Mouse (Mus musculus): ENCODE measurements around the gene Adcy9. TPM values are rescaled to one million over a fixed set of nuclear protein-coding genes. Genes with fewer than 3 reads are reported as not detected.
"Not testable (repeated sequence)": the region's sequence is repeated elsewhere in the genome, so short reads cannot be mapped to it uniquely, and the experiment has no call there.

Gene Adcy9
- total RNA-seq, 2 experiments from 2014 or later, result 67.3 to 74.0 TPM

DNA sequence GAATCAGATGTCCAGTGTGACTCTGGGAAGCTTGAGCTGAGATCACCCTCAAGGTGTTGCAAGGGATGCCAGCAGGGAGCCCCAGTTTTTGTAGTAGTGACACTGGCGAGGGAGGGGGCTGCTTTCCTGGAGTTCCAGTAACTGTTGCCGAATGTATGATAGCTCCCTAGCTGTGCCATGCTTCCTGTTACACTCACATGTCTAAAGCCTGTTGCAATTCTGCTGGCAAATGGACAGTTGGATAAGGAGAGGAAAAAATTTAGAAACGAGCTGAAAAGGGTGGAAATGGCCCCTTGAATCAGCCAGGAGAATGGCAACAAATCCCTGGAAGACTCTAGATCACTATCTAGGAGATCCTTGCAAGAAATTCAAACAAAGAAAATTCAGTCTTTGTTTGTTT, 140.7 kb downstream of the Adcy9 start:
- DNase-seq (ENCODE audit: low spot score in 2 of 2), result no peak

DNA sequence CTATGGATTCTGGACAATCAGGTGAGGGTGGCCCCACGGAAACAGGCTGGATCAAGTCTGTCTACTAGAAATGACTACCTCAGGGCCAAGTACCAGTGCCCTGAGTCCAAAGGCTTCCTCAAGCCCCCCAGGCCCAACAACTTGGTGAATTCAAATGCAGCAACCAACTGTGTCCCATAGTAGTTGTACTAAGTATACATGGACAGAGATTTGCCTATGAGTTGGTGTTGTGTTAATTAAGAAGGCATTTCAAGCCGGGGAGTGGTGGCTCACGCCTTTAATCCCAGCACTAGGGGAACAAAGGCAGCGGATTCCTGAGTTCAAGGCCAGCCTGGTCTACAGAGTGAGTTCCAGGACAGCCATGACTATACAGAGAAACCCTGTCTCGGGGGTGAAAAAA, 143.7 kb downstream of the Adcy9 start:
- DNase-seq (ENCODE audit: low spot score in 2 of 2), result no peak

DNA sequence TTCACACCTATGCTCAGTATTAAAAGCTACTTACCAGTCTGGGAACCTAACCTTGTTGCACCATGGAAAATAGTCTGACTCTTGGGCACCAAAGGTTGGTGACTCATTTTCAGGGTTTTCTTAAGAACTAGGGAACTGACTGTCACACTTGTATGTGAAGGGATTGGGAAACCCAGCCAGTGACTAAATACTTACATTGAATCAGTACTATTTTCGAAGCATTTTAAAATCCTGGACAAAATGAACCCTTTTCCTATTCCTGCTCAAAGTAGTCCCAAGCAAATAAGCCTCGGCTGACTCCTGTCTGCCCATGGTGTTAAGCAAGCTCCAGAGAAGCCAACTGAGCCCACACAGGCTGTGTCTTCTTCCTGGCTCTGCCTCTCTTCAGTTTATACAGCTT, 144.1 kb downstream of the Adcy9 start:
- no peak for DNase-seq (ENCODE audit: low spot score in 2 of 2)

DNA sequence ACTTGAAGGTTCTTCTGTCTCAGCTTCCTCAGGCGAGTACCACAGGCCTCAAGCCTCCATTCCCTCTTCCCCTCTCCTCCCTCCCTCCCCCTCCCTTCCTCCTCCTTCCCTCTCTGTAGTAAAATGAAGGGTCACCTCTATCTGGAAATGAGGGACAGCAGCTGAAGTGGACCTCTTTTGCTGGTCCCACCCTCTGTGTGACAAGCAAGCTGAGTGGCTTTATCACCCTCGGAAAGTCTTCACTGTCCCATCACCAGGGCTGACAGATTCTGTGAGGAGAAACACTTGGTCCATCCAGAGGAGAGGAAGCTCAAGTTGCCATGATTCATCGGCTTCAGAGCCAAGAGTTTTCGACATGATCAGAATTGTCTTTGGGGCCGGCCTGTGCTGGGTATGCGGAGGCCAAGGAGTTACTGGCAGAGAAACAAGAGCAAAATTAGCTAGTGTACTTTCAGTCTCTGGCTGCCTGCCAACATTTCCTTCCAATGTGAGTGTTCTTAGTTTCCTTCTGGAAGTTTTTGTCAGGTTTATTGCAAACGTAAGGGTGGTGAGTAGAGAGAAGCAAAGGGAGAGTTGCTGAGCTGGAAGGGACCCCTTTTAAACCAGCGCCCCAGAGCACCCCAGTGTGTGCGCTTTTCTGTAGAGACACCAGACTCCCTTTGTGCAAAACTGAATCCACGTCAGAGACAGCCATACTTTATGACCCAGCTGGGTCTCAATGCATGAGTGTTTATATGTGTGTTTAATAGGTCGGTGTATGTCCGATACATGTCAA, 146.4 kb downstream of the Adcy9 start:
- DNase-seq (ENCODE audit: low spot score in 2 of 2), result peak; percentile 76 to 84

DNA sequence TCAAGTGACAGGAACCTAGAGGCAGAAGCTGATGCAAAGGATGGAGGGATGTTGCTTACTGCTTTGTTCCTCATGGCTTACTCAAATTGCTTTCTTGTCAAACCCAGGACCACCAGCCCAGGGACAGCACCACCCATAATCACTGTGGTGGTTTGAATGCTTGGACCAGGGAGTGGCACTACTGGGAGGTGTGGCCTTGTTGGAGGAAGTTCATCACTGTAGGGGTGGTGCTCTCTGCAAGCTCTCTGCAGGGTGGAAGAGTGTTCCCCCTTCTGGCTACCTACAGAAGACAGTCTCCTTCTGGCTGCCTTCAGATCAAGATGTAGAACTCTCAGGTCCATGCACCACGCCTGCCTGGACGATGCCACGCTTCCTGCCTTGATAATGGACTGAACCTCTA, 148.0 kb downstream of the Adcy9 start:
- no peak for DNase-seq (ENCODE audit: low spot score in 2 of 2)

DNA sequence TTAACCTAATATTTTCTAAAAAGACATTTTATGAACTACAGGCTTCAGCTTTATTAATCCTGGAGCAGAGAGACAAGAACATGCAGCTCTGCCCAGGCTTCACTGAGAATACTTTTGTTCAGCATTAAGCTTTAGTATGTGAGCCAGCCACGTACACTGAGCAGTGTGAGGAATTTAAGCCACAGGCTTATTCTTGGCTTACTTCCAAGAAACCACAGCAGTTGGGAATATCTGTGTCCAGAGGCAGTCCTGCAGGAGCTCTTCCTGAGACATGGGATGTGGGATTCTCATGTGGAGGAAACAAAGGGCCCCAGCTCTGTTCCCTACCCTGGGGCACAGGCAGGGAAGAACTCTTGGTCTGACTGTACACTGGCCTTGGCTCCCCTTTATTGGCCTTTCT, 149.4 kb downstream of the Adcy9 start:
- no peak for DNase-seq (ENCODE audit: low spot score in 2 of 2)

DNA sequence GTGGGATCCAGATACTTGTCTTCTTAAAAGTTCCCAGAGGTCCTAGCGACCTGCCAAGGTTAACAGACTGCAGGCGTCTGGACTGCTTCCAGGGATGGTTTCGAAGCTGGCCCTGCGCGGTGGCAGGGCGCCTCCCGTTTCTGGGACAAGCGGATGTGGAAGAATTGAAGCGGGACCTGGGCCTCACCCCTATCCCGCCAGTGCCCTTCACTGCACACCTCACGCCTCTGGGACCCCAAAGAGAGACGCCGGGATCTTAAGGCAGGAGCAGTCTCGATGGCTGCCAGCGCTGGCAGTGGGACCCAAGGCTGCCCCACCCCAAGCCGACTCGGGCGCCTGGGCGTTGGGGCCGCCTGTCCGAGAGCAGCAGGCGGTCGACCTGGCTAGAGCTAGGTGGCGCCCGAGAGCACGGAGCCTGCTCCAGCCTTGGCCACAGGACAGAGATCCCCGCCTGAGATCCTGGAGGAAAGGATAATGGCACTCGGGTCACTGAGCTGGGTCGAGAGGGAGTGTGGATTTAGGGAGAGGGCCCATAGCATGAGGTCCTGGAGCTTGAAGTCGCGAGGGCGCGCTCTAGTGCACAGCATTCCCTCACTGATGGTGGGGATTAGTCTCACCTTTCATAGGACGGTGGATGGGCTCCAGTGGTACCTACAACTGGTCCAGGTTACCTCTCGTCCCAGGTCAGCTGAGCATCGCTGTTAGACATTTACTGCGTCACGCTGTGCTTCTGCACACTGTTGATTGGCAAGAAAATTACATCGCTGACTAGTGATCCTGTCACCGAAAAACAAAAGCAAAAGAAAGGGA, 152.2 kb downstream of the Adcy9 start:
- DNase-seq (ENCODE audit: low spot score in 2 of 2), result peak; percentile 73 to 74

DNA sequence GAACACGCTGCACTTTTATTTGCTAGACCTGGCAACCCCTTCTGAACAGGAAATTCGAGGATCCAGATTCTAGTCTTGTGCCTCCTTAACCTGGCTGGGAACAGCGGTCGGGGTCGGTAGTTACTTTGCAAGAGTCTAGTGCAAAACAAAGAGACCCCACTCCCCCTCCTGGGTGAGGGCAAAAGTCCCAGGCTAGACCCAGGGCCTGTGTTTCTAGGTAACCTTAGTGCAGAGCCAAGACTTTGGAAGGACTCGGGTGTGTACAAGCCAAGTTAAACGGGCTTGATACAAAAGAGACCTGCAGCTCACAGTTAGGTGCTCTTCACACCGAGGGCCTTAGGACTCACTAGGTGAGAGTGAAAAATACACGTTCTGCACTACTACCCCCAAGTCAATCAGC, 152.8 kb downstream of the Adcy9 start:
- DNase-seq (ENCODE audit: low spot score in 2 of 2), result no peak

DNA sequence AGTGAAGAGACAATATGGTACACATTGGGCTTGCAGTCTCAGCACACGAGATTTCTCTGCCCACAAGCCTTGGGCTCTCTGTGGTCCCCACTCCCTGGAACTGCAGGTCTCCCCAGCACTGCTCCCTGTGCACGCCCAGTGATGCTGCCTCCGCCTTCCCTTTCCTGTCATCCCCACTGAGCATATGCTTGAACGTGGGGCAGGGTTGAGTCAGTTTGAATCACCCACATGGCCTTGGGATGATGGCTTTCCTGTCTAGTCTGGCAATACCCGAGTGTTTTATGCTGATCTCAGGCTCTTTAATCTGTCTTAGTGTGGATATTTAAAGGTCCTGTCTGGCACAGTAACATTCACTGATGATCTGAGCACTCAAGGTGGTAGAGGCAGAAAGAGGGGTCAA, 154.9 kb downstream of the Adcy9 start:
- DNase-seq (ENCODE audit: low spot score in 2 of 2), result no peak

DNA sequence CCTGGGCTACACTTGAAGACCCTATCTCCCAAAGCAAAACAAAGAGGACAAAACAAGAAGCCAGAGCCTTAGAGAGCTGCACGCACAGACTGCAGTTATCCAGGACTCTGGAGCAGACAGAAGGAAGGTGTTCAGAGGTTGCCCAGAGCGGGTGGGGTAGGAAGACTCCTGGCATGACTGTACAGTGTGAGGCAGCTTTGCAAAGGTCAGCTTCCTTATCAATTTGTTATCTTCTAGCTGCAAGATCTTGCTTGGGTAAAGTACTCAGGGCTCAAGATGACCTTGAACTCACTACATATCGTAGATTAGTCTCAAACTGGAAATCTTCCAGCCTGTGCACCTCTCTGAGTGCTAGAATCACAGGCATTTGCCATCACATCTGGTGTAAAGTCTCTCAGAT, 156.8 kb downstream of the Adcy9 start:
- no peak for DNase-seq (ENCODE audit: low spot score in 2 of 2)

DNA sequence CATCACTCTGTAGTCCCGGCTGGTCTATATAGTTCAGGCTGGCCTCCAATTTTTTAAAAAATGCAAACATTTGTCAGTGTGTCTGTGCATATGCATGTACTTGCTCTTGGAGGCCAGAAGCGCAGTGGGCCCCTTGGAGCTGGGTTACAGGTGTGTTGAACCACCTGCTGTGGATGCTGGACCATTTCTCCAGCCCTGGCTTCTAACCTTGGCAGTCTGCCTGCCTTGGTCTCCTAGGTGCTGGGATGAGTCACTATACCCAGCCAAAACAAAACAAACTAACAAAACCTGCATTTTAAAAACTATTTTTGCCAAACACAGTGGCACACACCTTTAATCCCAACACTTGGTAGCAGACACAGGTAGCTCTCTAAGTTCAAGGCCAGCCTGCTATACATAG, 162.8 kb downstream of the Adcy9 start:
- DNase-seq (ENCODE audit: low spot score in 2 of 2), result no peak

DNA sequence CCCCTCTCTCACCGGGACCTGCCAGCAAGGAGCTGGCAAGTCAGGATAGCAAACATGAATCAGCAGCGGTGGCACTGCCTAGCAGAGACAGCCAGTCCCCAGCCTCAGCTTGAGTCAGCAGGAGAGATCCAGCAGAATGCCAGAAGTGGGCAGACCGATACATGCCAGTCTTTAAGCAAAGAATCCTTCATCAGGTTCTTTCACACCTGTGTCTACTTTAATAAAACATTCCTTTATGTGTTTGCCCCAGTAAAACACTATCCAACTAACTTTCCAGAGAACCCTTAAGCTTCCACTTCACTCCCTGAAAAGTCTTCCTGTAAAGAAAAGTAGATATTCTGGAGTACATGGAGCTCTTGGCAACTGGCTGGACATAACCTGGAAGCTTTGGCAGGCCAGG, 171.5 kb downstream of the Adcy9 start:
- DNase-seq (ENCODE audit: low spot score in 2 of 2), result no peak

DNA sequence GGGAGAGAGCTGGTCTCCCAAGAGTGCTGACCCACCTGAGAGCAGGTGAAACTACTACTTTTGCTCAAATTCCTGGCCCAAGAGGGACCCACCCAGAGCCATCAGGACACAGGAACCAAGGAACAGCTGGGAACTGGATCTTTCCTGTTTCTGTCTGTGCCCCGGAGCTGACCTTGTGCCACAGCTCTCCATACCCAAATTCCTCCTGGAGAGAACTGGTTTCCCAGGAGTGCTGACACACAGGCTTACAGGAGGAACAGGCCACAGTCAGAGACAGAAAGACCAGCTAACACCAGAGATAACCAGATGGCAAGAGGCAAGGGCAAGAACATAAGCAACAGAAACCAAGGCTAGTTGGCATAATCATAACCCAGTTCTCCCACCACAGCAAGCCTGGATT, 175.1 kb downstream of the Adcy9 start:
- DNase-seq (ENCODE audit: low spot score in 2 of 2), result not testable (repeated sequence)

Other genes with a start within 250 kb of the Adcy9 start
- 10 to 100 TPM; 79.7 to 80.6 TPM for gene Crebbp, start 206.5 kb downstream of the Adcy9 start, total RNA-seq (2021)
- 1 to 10 TPM; 3.0 to 4.1 TPM for gene Srl, start 121.3 kb upstream of the Adcy9 start, total RNA-seq (2021)
- 1 to 10 TPM; 3.5 to 3.6 TPM for gene Tfap4, start 139.4 kb upstream of the Adcy9 start, total RNA-seq (2021)
- 10 to 100 TPM; 12.4 to 16.6 TPM for gene Glis2, start 174.2 kb upstream of the Adcy9 start, total RNA-seq (2021)
- 10 to 100 TPM; 72.1 to 86.6 TPM for gene Pam16, start 204.5 kb upstream of the Adcy9 start, total RNA-seq (2021)
- 10 to 100 TPM; 11.5 to 11.6 TPM for gene Vasn, start 219.4 kb upstream of the Adcy9 start, total RNA-seq (2021)
- gene Dnaja3, start 219.5 kb upstream of the Adcy9 start, total RNA-seq (2021), result 10 to 100 TPM; 61.5 to 64.2 TPM